Mouse (Mus musculus): Measurements from ENCODE around the gene Aox2.

DNA sequence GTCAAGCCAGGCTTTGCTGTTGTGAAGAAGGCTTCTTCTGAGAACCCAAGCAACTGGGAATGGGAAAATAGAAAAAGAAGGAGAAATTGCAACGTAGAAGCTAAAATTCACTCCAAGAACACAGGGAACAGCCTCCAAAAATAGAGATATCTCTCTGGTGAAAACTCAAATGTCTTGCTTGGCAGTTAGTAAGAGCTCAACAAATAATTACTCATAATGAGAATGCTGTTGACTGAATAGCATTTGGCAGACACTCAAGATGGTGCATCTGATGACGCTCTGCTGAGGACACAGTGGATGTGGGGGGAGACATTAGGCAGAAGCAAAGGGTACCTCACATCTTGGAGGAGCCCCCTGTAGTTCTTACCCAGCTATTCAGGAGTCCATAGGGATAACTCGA is 10.0 kb downstream of the Aox2 start:
- TF ChIP-seq POLR2A (IDR thresholded peaks at IDR 0.05; ENCODE audit: control insufficient read depth, extremely low read depth, insufficient read depth, low read length, poor library complexity) (no peak), CTCF (IDR thresholded peaks at IDR 0.05; ENCODE audit: borderline replicate concordance, control insufficient read depth, extremely low read depth, insufficient read depth, low read length, poor library complexity) (no peak)

Measured in thymus, adult 2 months (tissue).